Mouse (Mus musculus): Measurements from ENCODE around the gene Pira2.
"Not testable (repeated sequence)": the region's sequence is repeated elsewhere in the genome, so short reads cannot be mapped to it uniquely, and the experiment has no call there.

Gene Pira2

GRCm38 (mm10) chr7:3844951-3845350 lies at the start of gene Pira2:
Gene Pira2, minus strand, starts transcription at chr7:3845051.
- DNase-seq, result not testable (repeated sequence)

GRCm38 (mm10) chr7:3875032-3875431 lies 30.2 kb upstream of the Pira2 start:
- DNase-seq, result not testable (repeated sequence)

GRCm38 (mm10) chr7:3837854-3838253 lies 7.0 kb downstream of the Pira2 start:
- DNase-seq, result not testable (repeated sequence)

- not testable (repeated sequence) for DNase-seq
These were observed 14.2 kb downstream of the Pira2 start for GRCm38 (mm10) chr7:3830633-3831032.

GRCm38 (mm10) chr7:3825599-3825998 lies 19.3 kb downstream of the Pira2 start, which contains the start of gene Gm15448:
Gene Gm15448, minus strand, starts transcription at chr7:3825687.
- not testable (repeated sequence) for DNase-seq

GRCm38 (mm10) chr7:3811912-3812311 lies 32.9 kb downstream of the Pira2 start:
- not testable (repeated sequence) for DNase-seq

GRCm38 (mm10) chr7:3802935-3803334 lies 41.9 kb downstream of the Pira2 start:
- not testable (repeated sequence) for DNase-seq

- DNase-seq, result not testable (repeated sequence)
These were observed 44.9 kb downstream of the Pira2 start for GRCm38 (mm10) chr7:3799940-3800339.

GRCm38 (mm10) chr7:3796286-3796685 lies 48.6 kb downstream of the Pira2 start:
- not testable (repeated sequence) for DNase-seq

Measured in right cerebral cortex, postnatal 25 days (tissue).